Mouse (Mus musculus) thymus, postnatal 4 days (tissue): ENCODE measurements around the gene Zfp688.
"Not testable (repeated sequence)": the region's sequence is repeated elsewhere in the genome, so short reads cannot be mapped to it uniquely, and the experiment has no call there.

Source experiments
- DNase-seq: peaks from one replicate; pipeline ENCODE4 v3.0.0; 2021

Gene Zfp688

GRCm38 (mm10) chr7:127421388-127422191, at the start of gene Zfp688:
Zfp688 (minus strand) TSS chr7:127422068.
- DNase-seq = peak; percentile 99

- DNase-seq = peak; percentile 79
Measured at GRCm38 (mm10) chr7:127471646-127472010, 49.8 kb upstream of the Zfp688 start.

DNA sequence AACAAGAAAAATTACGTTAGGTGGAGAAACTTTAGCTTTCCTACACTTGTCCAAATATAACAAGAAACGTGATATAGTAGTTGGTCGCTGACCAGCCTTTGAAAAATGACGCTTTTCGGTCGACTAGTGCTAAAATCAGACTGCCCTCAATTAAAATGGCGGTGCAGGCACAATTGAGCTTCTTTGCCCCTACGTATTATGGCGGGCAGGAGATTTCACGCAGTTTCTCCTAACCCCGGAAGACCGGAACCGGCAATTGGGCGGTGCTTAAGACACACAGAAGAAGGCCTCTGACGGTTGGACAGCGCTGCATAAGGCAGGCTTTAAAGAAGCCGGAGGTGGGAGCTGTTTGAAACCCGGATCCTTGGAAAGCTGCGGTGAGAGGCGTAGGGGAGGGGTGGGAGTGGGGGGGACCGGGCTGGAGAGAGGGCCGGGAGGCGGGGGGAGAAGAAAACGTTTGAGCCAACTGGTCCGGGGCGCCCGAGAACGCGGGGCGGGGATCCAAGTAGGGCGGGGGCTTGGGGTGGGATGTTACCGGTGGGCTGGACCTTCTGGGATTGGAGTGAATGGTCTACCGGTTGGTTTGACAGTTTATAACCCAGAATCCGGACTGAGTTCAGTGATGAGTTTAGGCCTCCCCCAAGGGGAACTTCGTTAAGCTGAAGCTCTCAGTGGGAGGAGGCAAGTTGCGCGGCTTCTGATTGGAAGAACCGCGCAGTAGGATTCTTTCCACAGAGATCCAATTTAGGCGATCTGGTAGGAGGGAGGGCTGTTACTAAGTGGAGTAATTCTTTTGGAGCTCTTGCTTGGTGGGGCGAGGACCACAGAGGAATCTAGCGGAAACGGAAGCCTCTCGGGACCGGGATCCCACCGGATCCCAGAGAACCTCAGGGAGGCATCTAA, 49.1 kb upstream of the Zfp688 start:
- DNase-seq = peak; percentile 85

- DNase-seq = no peak
Measured at GRCm38 (mm10) chr7:127470011-127470715, 48.3 kb upstream of the Zfp688 start.

DNA sequence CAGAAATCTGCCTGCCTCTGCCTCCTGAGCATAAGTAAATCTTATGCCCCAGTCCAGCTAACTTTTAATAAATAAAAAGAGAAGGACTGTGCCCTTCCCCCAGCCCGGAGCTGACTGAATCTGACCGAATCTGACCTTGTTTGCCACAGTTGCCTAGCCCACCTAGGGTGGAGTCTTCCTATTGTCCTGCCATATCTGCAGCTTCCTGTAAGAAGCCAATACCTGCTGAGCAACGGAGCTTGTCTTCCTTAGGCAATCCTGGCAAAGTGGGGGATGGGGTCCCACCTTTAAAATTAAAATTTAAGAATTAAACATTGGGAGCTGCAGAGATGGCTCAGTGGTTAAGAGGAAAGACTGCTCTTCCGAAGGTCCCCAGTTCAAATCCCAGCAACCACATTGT, 44.7 kb upstream of the Zfp688 start:
- no peak for DNase-seq

DNA sequence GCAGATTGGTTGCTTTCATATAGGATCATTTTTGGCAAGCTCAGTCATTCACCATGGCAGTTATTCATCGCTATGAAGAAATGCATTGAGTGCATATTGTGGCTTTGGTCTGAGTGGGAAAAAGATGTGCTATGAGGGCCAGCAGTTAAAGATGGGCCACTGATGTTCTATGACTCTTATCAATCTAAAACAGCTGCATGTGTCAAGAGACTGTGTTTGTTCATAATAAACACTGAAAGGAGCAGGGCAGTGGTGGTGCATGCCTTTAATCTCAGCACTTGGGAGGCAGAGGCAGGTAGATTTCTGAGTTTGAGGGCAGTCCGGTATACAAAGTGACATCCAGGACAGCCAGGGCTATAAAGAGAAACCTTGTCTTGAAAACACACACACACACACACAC, 43.8 kb upstream of the Zfp688 start:
- not testable (repeated sequence) for DNase-seq

GRCm38 (mm10) chr7:127465191-127465590, 43.3 kb upstream of the Zfp688 start:
- DNase-seq = no peak

GRCm38 (mm10) chr7:127459311-127459710, 37.4 kb upstream of the Zfp688 start, which contains the start of gene Prr14:
Prr14 (plus strand) TSS chr7:127459611.
- DNase-seq = not testable (repeated sequence)

DNA sequence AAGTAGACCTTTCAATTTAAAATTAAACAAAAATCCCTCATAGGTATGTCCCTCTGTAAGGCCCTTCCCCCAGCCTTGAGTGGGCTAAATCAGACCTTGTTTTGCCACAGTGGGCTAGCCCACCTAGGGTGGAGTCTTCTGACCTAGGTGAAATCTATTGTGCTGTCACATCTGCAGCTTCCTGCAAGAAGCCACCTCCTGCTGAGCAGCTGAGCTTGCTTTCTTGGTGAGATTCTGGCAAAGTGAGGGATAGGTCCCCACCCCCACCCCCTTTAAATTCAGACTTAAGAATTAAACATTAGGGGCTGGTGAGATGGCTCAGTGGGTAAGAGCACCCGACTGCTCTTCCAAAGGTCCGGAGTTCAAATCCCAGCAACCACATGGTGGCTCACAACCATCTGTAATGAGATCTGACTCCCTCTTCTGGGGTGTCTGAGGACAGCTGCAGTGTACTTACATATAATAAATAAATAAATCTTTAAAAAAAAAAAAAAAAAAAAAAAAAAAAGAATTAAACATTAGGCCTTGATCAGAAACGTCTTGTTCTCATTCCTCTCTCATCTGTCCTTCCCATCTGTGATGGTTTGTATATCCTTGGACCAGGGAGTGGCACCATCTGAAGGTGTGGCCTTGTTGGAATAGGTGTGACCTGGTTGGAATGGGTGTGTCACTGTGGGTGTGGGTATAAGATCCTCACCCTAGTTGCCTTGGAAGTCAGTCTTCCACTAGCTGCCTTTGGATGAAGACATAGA, 36.7 kb upstream of the Zfp688 start:
- not testable (repeated sequence) for DNase-seq

GRCm38 (mm10) chr7:127454905-127455304, 33.0 kb upstream of the Zfp688 start:
- DNase-seq = no peak

- DNase-seq = no peak
Measured at GRCm38 (mm10) chr7:127453056-127453455, 31.2 kb upstream of the Zfp688 start.

- no peak for DNase-seq
Measured at GRCm38 (mm10) chr7:127449966-127450365, 28.1 kb upstream of the Zfp688 start.

DNA sequence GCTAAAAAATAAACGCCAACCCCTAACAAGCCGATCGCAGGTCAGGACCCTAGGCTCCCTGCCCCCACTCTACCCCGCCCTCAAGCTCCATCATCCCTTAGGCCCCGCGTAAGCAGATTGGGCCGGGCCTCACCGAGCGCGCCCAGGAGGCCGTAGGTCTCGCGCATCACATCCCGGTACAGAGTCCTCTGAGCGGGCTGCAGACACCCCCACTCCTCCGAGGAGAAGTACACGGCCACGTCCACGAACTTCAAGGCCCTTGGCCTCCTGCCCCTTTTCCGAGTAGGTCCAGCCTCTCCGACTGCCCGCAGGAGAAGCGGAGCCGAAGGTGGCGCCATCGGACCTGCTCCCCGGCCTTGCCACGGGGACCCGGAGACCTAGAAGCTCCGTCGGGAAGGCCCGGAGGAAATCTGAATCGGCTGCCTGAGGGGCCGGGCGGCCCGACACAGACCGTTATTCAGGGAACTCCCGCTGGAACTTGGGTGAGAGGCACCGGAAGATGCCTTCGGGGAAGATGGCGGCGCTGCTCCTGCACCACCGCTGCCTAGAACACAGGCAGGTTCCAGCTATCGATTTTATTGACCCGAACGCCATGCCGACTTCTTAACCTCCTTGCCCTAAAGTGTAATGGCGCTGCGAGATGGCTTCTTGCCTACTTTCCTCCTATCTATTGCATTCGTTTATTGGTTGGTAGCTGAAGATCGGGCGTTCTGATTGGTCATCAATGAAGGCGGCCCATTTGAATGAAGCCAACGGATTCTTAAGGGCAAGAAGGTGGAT, 26.8 kb upstream of the Zfp688 start, which contains the start of gene Zfp689:
Zfp689 (minus strand) TSS at position 638 of the 780 bp plus-strand sequence.
- DNase-seq = peak; percentile 86

DNA sequence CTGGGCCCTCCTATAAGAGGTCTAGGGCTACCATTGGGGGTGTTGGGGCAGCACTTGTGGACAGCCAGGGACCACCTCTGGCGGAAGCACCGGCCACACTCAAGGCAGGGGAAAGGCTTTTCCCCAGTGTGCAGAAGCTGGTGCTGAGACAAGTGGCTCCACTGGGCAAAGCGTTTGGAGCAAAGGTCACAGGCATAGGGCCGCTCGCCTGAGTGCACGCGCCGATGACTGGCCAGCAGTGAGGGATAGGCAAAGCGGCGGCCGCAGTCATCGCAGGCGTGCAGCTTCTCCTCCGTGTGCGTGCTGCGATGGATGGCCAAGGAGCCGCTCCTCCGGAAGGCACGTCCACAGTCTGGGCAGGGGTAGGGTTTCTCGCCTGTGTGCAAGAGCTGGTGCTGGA, 22.1 kb upstream of the Zfp688 start:
- no peak for DNase-seq

DNA sequence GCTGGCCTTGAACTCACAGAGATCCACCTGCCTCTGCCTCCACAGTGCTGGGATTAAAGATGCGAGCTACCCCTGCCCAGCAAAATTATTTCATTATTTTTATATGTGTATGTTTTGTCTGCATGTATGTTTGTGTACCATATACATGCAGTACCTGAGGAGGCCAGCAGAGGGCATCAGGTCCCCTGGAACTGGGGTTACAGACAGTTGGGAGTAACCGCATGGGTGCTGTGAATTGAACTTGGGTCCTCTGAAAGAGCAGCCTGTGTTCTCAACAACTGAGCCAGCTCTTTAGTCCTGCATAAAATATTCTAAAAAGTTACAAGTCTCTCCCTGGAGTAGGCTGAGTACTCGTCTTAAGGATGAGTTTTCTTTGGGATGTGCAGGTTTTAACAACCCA, 15.9 kb upstream of the Zfp688 start:
- peak; percentile 69 for DNase-seq

DNA sequence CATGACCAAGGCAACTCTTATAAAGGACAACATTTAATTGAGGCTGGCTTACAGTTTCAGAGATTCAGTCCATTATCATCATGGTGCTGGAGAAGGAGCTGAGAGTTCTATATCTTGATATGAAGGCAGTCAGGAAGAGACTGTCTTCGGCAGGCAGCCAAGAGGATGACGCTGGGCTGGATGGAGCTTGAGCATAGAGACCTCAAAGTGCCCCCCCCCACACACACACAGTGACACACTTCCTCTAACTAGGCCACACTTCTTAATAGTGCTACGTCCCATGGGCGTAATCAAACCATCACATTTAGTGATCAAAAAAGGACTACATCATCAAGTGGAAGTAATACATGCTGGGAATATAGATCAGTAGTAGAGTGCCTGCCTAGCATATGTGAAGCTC, 13.3 kb upstream of the Zfp688 start:
- no peak for DNase-seq

GRCm38 (mm10) chr7:127426354-127426753, 4.5 kb upstream of the Zfp688 start:
- DNase-seq = no peak

DNA sequence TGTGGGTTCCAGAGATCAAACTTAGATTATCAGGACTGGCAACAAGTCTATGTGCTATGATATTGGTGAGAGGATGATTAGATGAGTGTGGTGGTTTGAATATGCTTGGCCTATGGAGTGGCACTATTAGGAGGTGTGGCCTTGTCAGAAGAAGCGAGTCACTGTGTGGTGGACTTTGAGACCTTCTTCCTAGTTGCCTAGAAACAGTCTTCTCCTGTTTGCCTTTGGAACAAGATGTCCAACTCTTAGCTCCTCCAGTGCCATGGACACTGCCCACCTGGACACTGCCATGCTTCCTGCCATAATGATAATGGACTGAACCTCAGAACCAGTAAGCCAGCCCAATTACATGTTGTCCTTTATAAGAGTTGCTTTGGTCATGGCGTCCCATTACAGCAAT, 4.0 kb upstream of the Zfp688 start:
- no peak for DNase-seq

DNA sequence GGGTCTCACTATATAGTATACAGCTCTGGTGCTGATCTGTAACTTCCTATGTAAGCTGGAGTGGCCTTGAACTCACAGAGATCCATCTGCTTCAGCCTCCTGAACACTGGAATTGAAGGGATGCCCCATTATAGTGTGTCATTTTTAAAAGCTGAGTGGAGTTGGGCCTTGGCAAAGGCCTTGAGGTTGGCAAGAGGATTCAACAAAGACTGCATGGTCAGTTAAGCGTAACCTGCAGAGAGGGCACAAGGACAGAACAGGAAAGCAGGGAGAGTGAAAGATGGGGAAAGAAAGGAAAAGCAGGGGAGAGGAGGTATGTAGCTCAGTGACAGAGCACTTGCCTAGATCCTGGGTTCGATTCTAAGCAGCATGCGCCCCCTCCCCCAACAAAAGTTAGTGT, 3.4 kb upstream of the Zfp688 start:
- no peak for DNase-seq

DNA sequence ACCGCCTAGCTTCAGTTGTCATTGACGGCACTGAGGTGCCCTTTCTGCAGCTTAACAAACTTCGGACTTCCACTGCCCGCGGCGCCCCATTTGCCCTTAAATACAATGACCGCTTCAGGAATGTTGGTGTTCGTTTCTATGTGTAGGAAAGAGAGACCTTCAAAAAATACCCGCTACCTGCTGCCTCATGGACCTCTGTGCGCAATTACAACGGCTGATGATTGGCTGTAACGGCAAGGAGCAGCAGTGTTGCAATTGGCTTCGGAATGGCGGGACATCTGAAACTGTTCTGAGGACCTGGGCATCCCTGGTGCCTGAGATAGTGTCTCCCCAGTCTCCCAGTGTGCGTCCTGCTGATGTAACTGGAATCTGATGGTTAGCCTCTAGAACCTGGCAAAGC, 379 bp upstream of the Zfp688 start:
- DNase-seq = no peak

- no peak for DNase-seq
Measured at GRCm38 (mm10) chr7:127411418-127411817, 10.4 kb downstream of the Zfp688 start.
